27 mouse cellular contexts compared by ENCODE assay signal in genomic region chr13:70846933-70847332, GRCm38 (mm10). TPM values are rescaled to one million over a fixed set of nuclear protein-coding genes. Genes with fewer than 3 reads are reported as not detected.
DNase-seq lines count a peak whose midpoint lies in the region; ATAC-seq and TF ChIP-seq lines count a peak whose summit lies in the region.
"Had no signal": no experiment of that assay in that cellular context is flagged by ENCODE, and none has a peak within 500 bp of the region (broad histone marks: within the 10 kb centered on the region; RNA-seq: fewer than 3 reads in every experiment).

No protein-coding gene starts in this region.

- no peaks in the 10 kb centered on the region for H3K79me2 ChIP-seq in CH12.LX (replicated peaks; ENCODE audit: control insufficient read depth, extremely low read depth, insufficient read depth, poor library complexity, severe bottlenecking)

- no peak for TF ChIP-seq POLR2A in CH12.LX (IDR thresholded peaks at IDR 0.05; ENCODE audit: low read depth, low read length)

- H3K9ac ChIP-seq in intestine, embryonic 14.5 days (ENCODE audit: low read length): no peak overlapping the region
- no peak overlapping the region for H3K9ac ChIP-seq in intestine, postnatal 0 days (ENCODE audit: low read depth, low read length)
- no peak overlapping the region for H3K9ac ChIP-seq in CH12.LX (ENCODE audit: insufficient read depth, low read depth)
- H3K9ac ChIP-seq: embryonic facial prominence, embryonic 12.5 days; embryonic facial prominence, embryonic 15.5 days; forebrain, postnatal 0 days; heart, embryonic 13.5 days; hindbrain, embryonic 12.5 days; hindbrain, embryonic 15.5 days; intestine, embryonic 15.5 days had no signal

- no peaks in the 10 kb centered on the region for H3K9me3 ChIP-seq in intestine, embryonic 14.5 days (ENCODE audit: control insufficient read depth, low read length)
- no peaks in the 10 kb centered on the region for H3K9me3 ChIP-seq in intestine, postnatal 0 days (ENCODE audit: control insufficient read depth)
- H3K9me3 ChIP-seq in CH12.LX (replicated peaks; ENCODE audit: low read length): no peaks in the 10 kb centered on the region
- H3K9me3 ChIP-seq: embryonic facial prominence, embryonic 12.5 days; embryonic facial prominence, embryonic 15.5 days; heart, embryonic 13.5 days; hindbrain, embryonic 12.5 days; hindbrain, embryonic 15.5 days; intestine, embryonic 15.5 days had no signal

- no peak overlapping the region for H3K4me2 ChIP-seq in intestine, embryonic 14.5 days (ENCODE audit: low read length)
- no peak overlapping the region for H3K4me2 ChIP-seq in intestine, postnatal 0 days (replicated peaks; ENCODE audit: low read depth)
- no peak overlapping the region for H3K4me2 ChIP-seq in CH12.LX (ENCODE audit: insufficient read depth, low read depth, poor library complexity, severe bottlenecking)
- H3K4me2 ChIP-seq: embryonic facial prominence, embryonic 12.5 days; embryonic facial prominence, embryonic 15.5 days; heart, embryonic 13.5 days; hindbrain, embryonic 12.5 days; hindbrain, embryonic 15.5 days; intestine, embryonic 15.5 days had no signal

- no peaks in the 10 kb centered on the region for H3K36me3 ChIP-seq in intestine, embryonic 14.5 days (ENCODE audit: control insufficient read depth, insufficient read depth, low read length)
- H3K36me3 ChIP-seq in intestine, postnatal 0 days (ENCODE audit: control insufficient read depth, insufficient read depth): no peaks in the 10 kb centered on the region
- H3K36me3 ChIP-seq in CH12.LX (replicated peaks in 1 of 2; ENCODE audit: control insufficient read depth in 1 of 2, insufficient read depth in 1 of 2, low read length in 1 of 2): no peaks in the 10 kb centered on the region
- H3K36me3 ChIP-seq: embryonic facial prominence, embryonic 12.5 days; embryonic facial prominence, embryonic 15.5 days; G1E; heart, embryonic 13.5 days; hindbrain, embryonic 12.5 days; hindbrain, embryonic 15.5 days; intestine, embryonic 15.5 days had no signal

- H3K27me3 ChIP-seq in intestine, embryonic 14.5 days (replicated peaks; ENCODE audit: control insufficient read depth, insufficient read depth, low read length): peaks cover 14% of the 10 kb centered on the region
- peaks cover under 1% of the 10 kb centered on the region; the same call in 1 of the 2 replicates for H3K27me3 ChIP-seq in intestine, postnatal 0 days (replicated peaks; ENCODE audit: control insufficient read depth, insufficient read depth, low read length)
- H3K27me3 ChIP-seq in CH12.LX (replicated peaks): no peaks in the 10 kb centered on the region
- H3K27me3 ChIP-seq: Patski had no signal

- H3K4me3 ChIP-seq in intestine, embryonic 14.5 days (ENCODE audit: low read depth, low read length): no peak overlapping the region
- no peak overlapping the region for H3K4me3 ChIP-seq in intestine, postnatal 0 days (ENCODE audit: low read depth, low read length)
- no peak overlapping the region for H3K4me3 ChIP-seq in CH12.LX (replicated peaks in 1 of 3; ENCODE audit: low read depth in 2 of 3, low read length in 2 of 3, poor library complexity in 1 of 3)
- H3K4me3 ChIP-seq: embryonic facial prominence, embryonic 12.5 days; embryonic facial prominence, embryonic 15.5 days; gastrocnemius, adult 2 months; heart, embryonic 13.5 days; hindbrain, embryonic 12.5 days; hindbrain, embryonic 15.5 days; intestine, embryonic 15.5 days had no signal

- no peak overlapping the region for H3K27ac ChIP-seq in intestine, embryonic 14.5 days (ENCODE audit: low read depth)
- no peak overlapping the region for H3K27ac ChIP-seq in intestine, postnatal 0 days (ENCODE audit: low read depth, low read length)
- H3K27ac ChIP-seq in CH12.LX (ENCODE audit: insufficient read depth, low read depth): no peak overlapping the region
- H3K27ac ChIP-seq: embryonic facial prominence, embryonic 12.5 days; embryonic facial prominence, embryonic 15.5 days; gastrocnemius, adult 2 months; heart, embryonic 13.5 days; hindbrain, embryonic 12.5 days; hindbrain, embryonic 15.5 days; intestine, embryonic 15.5 days had no signal

- H3K4me1 ChIP-seq in intestine, embryonic 14.5 days (replicated peaks; ENCODE audit: control insufficient read depth, insufficient read depth, low read length): no peaks in the 10 kb centered on the region; the same call in 1 of the 2 replicates
- no peaks in the 10 kb centered on the region for H3K4me1 ChIP-seq in intestine, postnatal 0 days (replicated peaks; ENCODE audit: control insufficient read depth, insufficient read depth, low read length)
- peaks cover 0 to 26% of the 10 kb centered on the region in 2 experiments; a peak in 2 of 4 replicates for H3K4me1 ChIP-seq in CH12.LX (ENCODE audit: control insufficient read depth in 1 of 2, insufficient read depth in 2 of 2)
- H3K4me1 ChIP-seq: embryonic facial prominence, embryonic 12.5 days; embryonic facial prominence, embryonic 15.5 days had no signal

- DNase-seq in intestine, embryonic 14.5 days (ENCODE audit: low spot score): peak; percentile 48
- DNase-seq in CH12.LX (ENCODE audit: extremely low read depth): peak; percentile 19
- no peak for DNase-seq in kidney, adult 11 months
- DNase-seq: adrenal gland, postnatal 10 days; adrenal gland, postnatal 36 days; cerebellum, adult 11 months; cerebellum, adult 2 months; cerebellum, adult 9-11 months; cerebellum, postnatal 25 days; forebrain, postnatal 0 days; gastrocnemius, adult 2 months; gastrocnemius, postnatal 14 days; heart, postnatal 14 days; heart, postnatal 4 days; kidney, adult 2 months had no signal

- ATAC-seq in intestine, embryonic 14.5 days (replicated peaks; ENCODE audit: low FRiP score, low TSS enrichment, low read depth): no peak
- ATAC-seq in intestine, postnatal 0 days: no peak
- peak; percentile 63 for ATAC-seq in granulocyte monocyte progenitor cell, adult 5-6 weeks (replicated peaks; ENCODE audit: poor library complexity, severe bottlenecking)
- no peak for ATAC-seq in megakaryocyte, adult 5-6 weeks (ENCODE audit: poor library complexity, severe bottlenecking)
- ATAC-seq: forebrain, embryonic 14.5 days; forebrain, postnatal 0 days; Patski had no signal

- TF ChIP-seq EP300 in CH12.LX (IDR thresholded peaks at IDR 0.05; ENCODE audit: low read length): no peak

- 55% methylated on average over 2 of the region's 2 CpGs for WGBS in intestine, embryonic 14.5 days
- 42% methylated on average over 2 of the region's 2 CpGs for WGBS in intestine, postnatal 0 days

- TF ChIP-seq RAD21 in CH12.LX (IDR thresholded peaks at IDR 0.05; ENCODE audit: low read depth, low read length): no peak

- dilution Hi-C loops in CH12.LX (cut with MboI; ENCODE audit: extremely low pct_ligation_motif_present, extremely low pct_unique_long_range_greater_than_20kb, low sequenced_read_pairs): no loop called here

- in situ Hi-C loops in CH12.LX (cut with MboI; ENCODE audit: low pct_ligation_motif_present, low pct_unique_long_range_greater_than_20kb, low sequenced_read_pairs): no loop called here

- no peak for TF ChIP-seq CTCF in intestine, postnatal 0 days (IDR thresholded peaks at IDR 0.05; ENCODE audit: low read depth)
- no peak for TF ChIP-seq CTCF in CH12.LX (conservative IDR thresholded peaks at IDR 0.05 in 1 of 2, IDR thresholded peaks at IDR 0.05 in 1 of 2; ENCODE audit: low read depth in 2 of 2, low read length in 2 of 2)

TF ChIP-seq in CH12.LX, 34 proteins besides CTCF, POLR2A, EP300 and RAD21:
- no peak for TF ChIP-seq CHD2 (IDR thresholded peaks at IDR 0.05; ENCODE audit: low read length)
- TF ChIP-seq MAZ (IDR thresholded peaks at IDR 0.05; ENCODE audit: low read depth, low read length): no peak
- TF ChIP-seq RCOR1 (conservative IDR thresholded peaks at IDR 0.05; ENCODE audit: low read depth, low read length): no peak
- no peak for TF ChIP-seq PAX5 (IDR thresholded peaks at IDR 0.05; ENCODE audit: low read length)
- TF ChIP-seq SIN3A (IDR thresholded peaks at IDR 0.05; ENCODE audit: low read length): no peak
- TF ChIP-seq POLR2AphosphoS2 (IDR thresholded peaks at IDR 0.05; ENCODE audit: low read depth, low read length): no peak
- no peak for TF ChIP-seq ZC3H11A (IDR thresholded peaks at IDR 0.05; ENCODE audit: low read depth, low read length)
- TF ChIP-seq BHLHE40 (IDR thresholded peaks at IDR 0.05; ENCODE audit: low read depth, low read length): no peak
- no peak for TF ChIP-seq JUN (IDR thresholded peaks at IDR 0.05; ENCODE audit: insufficient read depth, low read depth, low read length)
- no peak for TF ChIP-seq IRF4 (IDR thresholded peaks at IDR 0.05; ENCODE audit: low read depth, low read length)
- TF ChIP-seq MYC (IDR thresholded peaks at IDR 0.05; ENCODE audit: low read depth, low read length): no peak
- no peak for TF ChIP-seq TCF12 (IDR thresholded peaks at IDR 0.05; ENCODE audit: low read depth, low read length)
- TF ChIP-seq MEF2A (IDR thresholded peaks at IDR 0.05; ENCODE audit: borderline replicate concordance, low read depth, low read length): no peak
- TF ChIP-seq UBTF (IDR thresholded peaks at IDR 0.05; ENCODE audit: low read depth, low read length): no peak
- no peak for TF ChIP-seq E2F4 (IDR thresholded peaks at IDR 0.05; ENCODE audit: insufficient replicate concordance, low read depth, low read length)
- no peak for TF ChIP-seq ZMIZ1 (IDR thresholded peaks at IDR 0.05; ENCODE audit: low read depth, low read length)
- TF ChIP-seq GABPA (IDR thresholded peaks at IDR 0.05; ENCODE audit: insufficient replicate concordance, low read depth, low read length): no peak

RNA-seq across cellular contexts. Expression of gene Adamts16, which starts 5.3 kb away (rescaled TPM):
- polyA plus RNA-seq in intestine, embryonic 14.5 days (2014; fragmentation: Nextera tagmentation; extraction: Ambion mirVana): 1.1 and 1.5 TPM in 2 replicates
- 0.07 and 0.20 TPM in 2 replicates for polyA plus RNA-seq in intestine, postnatal 0 days (2015; fragmentation: Nextera tagmentation; extraction: Ambion mirVana)
- total RNA-seq in CH12.LX (2012; rRNA removed): not detected in 2 replicates
- not detected in 2 replicates for total RNA-seq in CH12.LX (2014; rRNA removed)
- not detected in 2 replicates for polyA plus RNA-seq in CH12.LX (2012; ENCODE audit: insufficient read length, low read depth)
- not detected in 2 replicates for total RNA-seq in granulocyte monocyte progenitor cell, adult 5-6 weeks (2014; fragmentation: Nextera tagmentation)
- not detected in 2 replicates for total RNA-seq in granulocyte monocyte progenitor cell, adult 5-6 weeks (2017)
- not detected in 2 replicates for total RNA-seq in megakaryocyte, adult 5-6 weeks (2015)
- total RNA-seq in megakaryocyte, adult 5-6 weeks (2017): not detected in 2 replicates
- polyA plus RNA-seq: G1E had no signal
